Mouse (Mus musculus): ENCODE data around the gene Adamts6. TPM values are rescaled to one million over a fixed set of nuclear protein-coding genes. Genes with fewer than 3 reads are reported as not detected.

The Adamts6 gene
- 2.8 and 4.8 TPM in 2 replicates for polyA plus RNA-seq (2014; fragmentation: Nextera tagmentation; extraction: Ambion mirVana)

DNA sequence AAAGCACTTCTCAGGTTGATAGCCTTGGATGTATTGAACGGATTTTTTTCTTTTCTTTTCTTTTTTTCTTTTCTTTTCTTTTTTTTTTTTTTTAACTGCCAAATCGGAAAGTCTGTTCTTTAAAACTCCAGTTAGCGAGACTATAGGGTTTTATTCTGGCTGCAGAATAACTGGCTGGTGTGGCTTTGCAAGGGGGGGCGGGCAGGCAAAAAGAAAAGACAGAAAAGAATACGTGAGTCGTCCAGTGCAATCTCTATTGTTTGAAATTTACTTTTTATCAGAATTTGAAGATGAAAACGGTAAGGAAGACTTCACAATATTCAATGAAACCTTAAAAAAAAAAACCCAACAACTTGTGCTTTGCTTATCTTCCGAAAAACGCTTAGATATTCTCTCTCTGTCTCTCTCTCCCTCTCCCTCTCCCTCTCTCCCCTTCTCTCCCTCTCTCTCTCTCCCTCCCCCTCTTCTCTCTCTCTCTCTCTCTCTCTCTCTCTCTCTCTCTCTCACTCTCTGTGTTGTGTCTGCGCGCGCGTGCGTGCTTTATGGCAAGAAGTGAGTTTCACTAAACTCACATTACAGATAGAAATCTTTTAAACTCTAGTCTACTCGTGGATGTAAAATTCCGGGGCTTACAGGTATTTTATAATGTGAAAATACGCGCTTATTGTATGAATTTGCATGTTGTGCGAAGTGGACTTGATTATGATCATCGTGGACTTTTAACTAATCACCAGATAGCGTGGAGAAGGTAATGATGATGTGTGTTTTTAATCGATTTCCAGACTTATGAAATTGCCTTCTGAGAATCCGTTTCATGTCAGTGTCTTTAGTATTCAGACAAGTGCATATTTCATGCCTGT, at the start of gene Adamts6:
Gene Adamts6, plus strand, starts transcription at position 470 of the 860 bp plus-strand sequence.
- H3K9me3 ChIP-seq (ENCODE audit: control insufficient read depth, low read length): no peaks in the 10 kb centered on the region
- peak within 1 kb of the TSS; percentile 67 for H3K4me2 ChIP-seq (replicated peaks; ENCODE audit: low read depth, low read length)
- H3K36me3 ChIP-seq (ENCODE audit: control insufficient read depth, insufficient read depth, low read length): no peaks in the 10 kb centered on the region
- H3K9ac ChIP-seq (ENCODE audit: low read depth, low read length): peak within 1 kb of the TSS; percentile 55
- peak within 1 kb of the TSS; percentile 47 for H3K4me3 ChIP-seq (ENCODE audit: low read length)
- no peak for ATAC-seq (ENCODE audit: low FRiP score, low TSS enrichment)
- peak within 1 kb of the TSS; percentile 71; the same call in 1 of the 2 replicates for H3K27ac ChIP-seq (ENCODE audit: low read depth, low read length)
- no peaks in the 10 kb centered on the region for H3K27me3 ChIP-seq (ENCODE audit: control insufficient read depth, insufficient read depth, low read length)
- H3K4me1 ChIP-seq (ENCODE audit: control insufficient read depth, insufficient read depth, low read length): peaks cover 10% of the 10 kb centered on the region; the same call in 1 of the 2 replicates
- under 1% methylated on average over 23 of the region's 23 CpGs for WGBS

GRCm38 (mm10) chr13:104258997-104259396, 28.6 kb upstream of the Adamts6 start:
- no peaks in the 10 kb centered on the region for H3K27me3 ChIP-seq (ENCODE audit: control insufficient read depth, insufficient read depth, low read length)
- no peaks in the 10 kb centered on the region for H3K36me3 ChIP-seq (ENCODE audit: control insufficient read depth, insufficient read depth, low read length)
- no peaks in the 10 kb centered on the region for H3K9me3 ChIP-seq (ENCODE audit: control insufficient read depth, low read length)
- H3K4me1 ChIP-seq (ENCODE audit: control insufficient read depth, insufficient read depth, low read length): no peaks in the 10 kb centered on the region
- over 99% methylated on average over 3 of the region's 3 CpGs for WGBS
- no peak overlapping the region for H3K27ac ChIP-seq (ENCODE audit: low read depth, low read length)
- H3K4me2 ChIP-seq (replicated peaks; ENCODE audit: low read depth, low read length): no peak overlapping the region
- no peak overlapping the region for H3K9ac ChIP-seq (ENCODE audit: low read depth, low read length)
- H3K4me3 ChIP-seq (ENCODE audit: low read length): no peak overlapping the region
- no peak for ATAC-seq (ENCODE audit: low FRiP score, low TSS enrichment)

DNA sequence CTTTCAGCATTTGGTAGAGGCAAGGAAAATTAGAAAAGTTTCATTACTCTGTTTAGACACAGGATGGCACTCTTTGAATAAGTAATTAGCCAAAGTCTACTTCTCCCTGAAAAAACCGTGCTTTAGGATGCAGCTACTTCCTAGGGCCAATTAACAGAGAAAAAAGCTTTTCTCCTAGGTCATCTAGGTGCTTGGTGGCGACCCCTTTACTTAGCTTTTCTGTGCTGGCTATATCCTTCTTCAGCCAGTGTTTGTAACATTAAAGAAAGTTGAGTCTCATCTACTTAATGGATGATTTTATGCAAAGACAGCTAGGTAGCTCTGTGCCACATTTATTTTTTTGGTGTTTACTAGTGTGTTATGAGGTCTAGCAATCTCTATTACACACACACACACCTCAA, 2.6 kb upstream of the Adamts6 start:
- H3K27ac ChIP-seq (ENCODE audit: low read depth, low read length): no peak overlapping the region; the same call in 1 of the 2 replicates

GRCm38 (mm10) chr13:104285737-104286311, 1.8 kb upstream of the Adamts6 start:
- H3K4me2 ChIP-seq (replicated peaks; ENCODE audit: low read depth, low read length): peak overlapping the region; percentile 67
- ATAC-seq (ENCODE audit: low FRiP score, low TSS enrichment): no peak
- no peaks in the 10 kb centered on the region for H3K36me3 ChIP-seq (ENCODE audit: control insufficient read depth, insufficient read depth, low read length)
- H3K27me3 ChIP-seq (ENCODE audit: control insufficient read depth, insufficient read depth, low read length): no peaks in the 10 kb centered on the region
- peak overlapping the region; percentile 25 for H3K9ac ChIP-seq (ENCODE audit: low read depth, low read length)
- peak overlapping the region; percentile 47 for H3K4me3 ChIP-seq (ENCODE audit: low read length)
- H3K9me3 ChIP-seq (ENCODE audit: control insufficient read depth, low read length): no peaks in the 10 kb centered on the region
- peaks cover 10% of the 10 kb centered on the region; the same call in 1 of the 2 replicates for H3K4me1 ChIP-seq (ENCODE audit: control insufficient read depth, insufficient read depth, low read length)
- peak overlapping the region; percentile 60; the same call in 1 of the 2 replicates for H3K27ac ChIP-seq (ENCODE audit: low read depth, low read length)
- under 1% methylated on average over 10 of the region's 10 CpGs for WGBS

More for the DNA sequence above, 2.6 kb upstream of the Adamts6 start:
- no peaks in the 10 kb centered on the region for H3K36me3 ChIP-seq (ENCODE audit: control insufficient read depth, insufficient read depth, low read length)
- H3K4me1 ChIP-seq (ENCODE audit: control insufficient read depth, insufficient read depth, low read length): peaks cover 10% of the 10 kb centered on the region; the same call in 1 of the 2 replicates
- no peak overlapping the region for H3K9ac ChIP-seq (ENCODE audit: low read depth, low read length)
- ATAC-seq (ENCODE audit: low FRiP score, low TSS enrichment): no peak
- H3K4me3 ChIP-seq (ENCODE audit: low read length): no peak overlapping the region
- no peaks in the 10 kb centered on the region for H3K27me3 ChIP-seq (ENCODE audit: control insufficient read depth, insufficient read depth, low read length)
- H3K4me2 ChIP-seq (replicated peaks; ENCODE audit: low read depth, low read length): peak overlapping the region; percentile 67
- no peaks in the 10 kb centered on the region for H3K9me3 ChIP-seq (ENCODE audit: control insufficient read depth, low read length)
- 1% methylated on average over 2 of the region's 2 CpGs for WGBS

GRCm38 (mm10) chr13:104286336-104286735, 1.3 kb upstream of the Adamts6 start:
- peak overlapping the region; percentile 71; the same call in 1 of the 2 replicates for H3K27ac ChIP-seq (ENCODE audit: low read depth, low read length)
- H3K27me3 ChIP-seq (ENCODE audit: control insufficient read depth, insufficient read depth, low read length): no peaks in the 10 kb centered on the region
- no peak for ATAC-seq (ENCODE audit: low FRiP score, low TSS enrichment)
- peak overlapping the region; percentile 67 for H3K4me2 ChIP-seq (replicated peaks; ENCODE audit: low read depth, low read length)
- H3K36me3 ChIP-seq (ENCODE audit: control insufficient read depth, insufficient read depth, low read length): no peaks in the 10 kb centered on the region
- H3K4me1 ChIP-seq (ENCODE audit: control insufficient read depth, insufficient read depth, low read length): peaks cover 10% of the 10 kb centered on the region; the same call in 1 of the 2 replicates
- H3K9me3 ChIP-seq (ENCODE audit: control insufficient read depth, low read length): no peaks in the 10 kb centered on the region
- peak overlapping the region; percentile 47 for H3K4me3 ChIP-seq (ENCODE audit: low read length)
- WGBS: 0% methylated on average over 4 of the region's 4 CpGs
- peak overlapping the region; percentile 25; the same call in 1 of the 2 replicates for H3K9ac ChIP-seq (ENCODE audit: low read depth, low read length)

GRCm38 (mm10) chr13:104286897-104287309, 732 bp upstream of the Adamts6 start:
- H3K4me2 ChIP-seq (replicated peaks; ENCODE audit: low read depth, low read length): peak overlapping the region; percentile 67
- H3K9ac ChIP-seq (ENCODE audit: low read depth, low read length): peak overlapping the region; percentile 55; the same call in 1 of the 2 replicates
- peak overlapping the region; percentile 71; the same call in 1 of the 2 replicates for H3K27ac ChIP-seq (ENCODE audit: low read depth, low read length)
- under 1% methylated on average over 10 of the region's 10 CpGs for WGBS
- H3K36me3 ChIP-seq (ENCODE audit: control insufficient read depth, insufficient read depth, low read length): no peaks in the 10 kb centered on the region
- peak; percentile 94 for ATAC-seq (ENCODE audit: low FRiP score, low TSS enrichment)
- peaks cover 10% of the 10 kb centered on the region; the same call in 1 of the 2 replicates for H3K4me1 ChIP-seq (ENCODE audit: control insufficient read depth, insufficient read depth, low read length)
- H3K9me3 ChIP-seq (ENCODE audit: control insufficient read depth, low read length): no peaks in the 10 kb centered on the region
- H3K27me3 ChIP-seq (ENCODE audit: control insufficient read depth, insufficient read depth, low read length): no peaks in the 10 kb centered on the region
- H3K4me3 ChIP-seq (ENCODE audit: low read length): peak overlapping the region; percentile 47

DNA sequence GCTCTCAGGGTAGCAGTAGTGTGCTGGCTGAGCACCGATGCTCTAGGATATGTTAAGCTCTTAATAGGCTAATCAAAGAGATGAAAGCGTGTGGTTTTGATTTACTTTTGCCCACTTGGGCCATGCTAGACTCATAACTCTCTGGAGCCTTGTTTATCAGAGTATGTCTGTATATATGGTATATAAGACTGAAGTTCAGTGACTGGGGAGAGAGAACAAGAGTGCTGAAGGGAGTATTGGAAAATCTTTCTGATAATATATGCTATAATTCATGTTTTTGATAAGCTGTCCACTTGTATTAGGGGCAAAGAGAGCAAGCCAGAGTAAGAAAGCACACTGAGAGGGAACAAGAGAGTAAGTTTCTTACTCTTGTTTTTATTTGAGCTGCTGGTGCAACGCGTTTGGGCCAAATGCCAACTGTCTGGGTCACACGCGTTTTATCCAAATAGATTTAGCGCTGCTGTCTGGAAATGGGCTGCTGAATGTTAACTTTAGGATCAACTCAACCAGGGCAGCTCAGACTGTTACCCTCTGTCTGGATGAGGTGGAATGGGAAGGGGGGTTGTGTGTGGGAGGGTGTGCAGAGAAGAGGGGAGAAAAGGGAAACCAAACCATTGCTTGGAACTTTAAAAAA, 708 bp downstream of the Adamts6 start:
- Histone ChIP-seq H3K9ac (ENCODE audit: low read depth, low read length) (peak overlapping the region; percentile 55), H3K4me3 (ENCODE audit: low read length) (peak overlapping the region; percentile 47), H3K9me3 (ENCODE audit: control insufficient read depth, low read length) (no peaks in the 10 kb centered on the region), H3K36me3 (ENCODE audit: control insufficient read depth, insufficient read depth, low read length) (no peaks in the 10 kb centered on the region), H3K27me3 (ENCODE audit: control insufficient read depth, insufficient read depth, low read length) (no peaks in the 10 kb centered on the region), H3K27ac (ENCODE audit: low read depth, low read length) (peak overlapping the region; percentile 4; the same call in 1 of the 2 replicates), H3K4me2 (replicated peaks; ENCODE audit: low read depth, low read length) (peak overlapping the region; percentile 67), H3K4me1 (ENCODE audit: control insufficient read depth, insufficient read depth, low read length) (peaks cover 10% of the 10 kb centered on the region; the same call in 1 of the 2 replicates)
- under 1% methylated on average over 7 of the region's 7 CpGs for WGBS
- peak; percentile 77; the same call in 1 of the 2 replicates for ATAC-seq (ENCODE audit: low FRiP score, low TSS enrichment)

GRCm38 (mm10) chr13:104289176-104289575, 1.5 kb downstream of the Adamts6 start:
- Histone ChIP-seq H3K36me3 (ENCODE audit: control insufficient read depth, insufficient read depth, low read length) (no peaks in the 10 kb centered on the region), H3K27ac (ENCODE audit: low read depth, low read length) (no peak overlapping the region), H3K27me3 (ENCODE audit: control insufficient read depth, insufficient read depth, low read length) (no peaks in the 10 kb centered on the region), H3K9ac (ENCODE audit: low read depth, low read length) (no peak overlapping the region), H3K4me2 (replicated peaks; ENCODE audit: low read depth, low read length) (peak overlapping the region; percentile 34; the same call in 1 of the 2 replicates), H3K4me1 (ENCODE audit: control insufficient read depth, insufficient read depth, low read length) (peaks cover 10% of the 10 kb centered on the region; the same call in 1 of the 2 replicates), H3K9me3 (ENCODE audit: control insufficient read depth, low read length) (no peaks in the 10 kb centered on the region), H3K4me3 (ENCODE audit: low read length) (no peak overlapping the region; the same call in 1 of the 2 replicates)
- ATAC-seq (ENCODE audit: low FRiP score, low TSS enrichment): no peak

Data from kidney, embryonic 14.5 days (tissue).